Mouse (Mus musculus) kidney, embryonic 14.5 days (tissue): Measurements from ENCODE around the gene Slc25a36. TPM values are rescaled to one million over a fixed set of nuclear protein-coding genes. Genes with fewer than 3 reads are reported as not detected.

Experiments used
- ATAC-seq: fragments of 200-750 bp; cut with Nextera tagmentation; 2 replicates; pipeline ENCODE4 v1.8.0; 2017; ENCODE audit warnings: moderate number of reproducible peaks, mild to moderate bottlenecking, moderate TSS enrichment, moderate library complexity; ENCODE audit not compliant: low FRiP score, low TSS enrichment
- H3K27ac ChIP-seq: fragments of 300-500 bp; sonication (generic); 2 replicates; pipeline ENCODE4 v1.5.1; 2014; ENCODE audit warnings: low read depth, mild to moderate bottlenecking, low read length, moderate library complexity, mixed read lengths
- H3K27me3 ChIP-seq: fragments of 300-500 bp; sonication (generic); 2 replicates; pipeline ENCODE4 v1.6.1; 2014; ENCODE audit warnings: mild to moderate bottlenecking, low read length; ENCODE audit not compliant: control insufficient read depth, insufficient read depth
- H3K36me3 ChIP-seq: fragments of 300-500 bp; sonication (generic); 2 replicates; pipeline ENCODE4 v1.6.1; 2014; ENCODE audit warnings: low read length, mixed read lengths; ENCODE audit not compliant: control insufficient read depth, insufficient read depth
- H3K4me1 ChIP-seq: fragments of 300-500 bp; sonication (generic); 2 replicates; pipeline ENCODE4 v1.6.1; 2014; ENCODE audit warnings: low read length, mixed read lengths; ENCODE audit not compliant: control insufficient read depth, insufficient read depth
- H3K4me2 ChIP-seq: fragments of 300-500 bp; sonication (generic); replicated peaks from 2 replicates; pipeline ENCODE4 v1.6.1; 2014; ENCODE audit warnings: low read depth, mild to moderate bottlenecking, low read length
- H3K4me3 ChIP-seq: fragments of 300-500 bp; sonication (generic); 2 replicates; pipeline ENCODE4 v1.5.1; 2014; ENCODE audit warnings: mild to moderate bottlenecking, low read length
- H3K9ac ChIP-seq: fragments of 300-500 bp; sonication (generic); 2 replicates; pipeline ENCODE4 v1.6.1; 2014; ENCODE audit warnings: low read depth, mild to moderate bottlenecking, low read length, moderate library complexity
- H3K9me3 ChIP-seq: fragments of 300-500 bp; sonication (generic); 2 replicates; pipeline ENCODE4 v1.6.1; 2016; ENCODE audit warnings: low read length; ENCODE audit not compliant: control insufficient read depth
- WGBS: fragments of 180-500 bp; shearing (Covaris S2); extraction: QIAGEN DNeasy Blood & Tissue Kit; methylation state at CpG from one replicate; pipeline ENCODE4 v1.1.7; 2014; 5-methylcytosine and 5-hydroxymethylcytosine counted together
- polyA plus RNA-seq: library from polyadenylated mRNA; unstranded; fragments of >200 nt; fragmentation: Nextera tagmentation; extraction: Ambion mirVana; gene quantifications from 2 replicates; pipeline ENCODE4 v1.2.1, GENCODE M21; 2014

Gene Slc25a36
- polyA plus RNA-seq, 1 experiment from 2014 or later, result 110 TPM

- Histone ChIP-seq H3K27ac (no peak overlapping the region), H3K27me3 (no peaks in the 10 kb centered on the region), H3K4me2 (no peak overlapping the region), H3K4me3 (no peak overlapping the region), H3K4me1 (no peaks in the 10 kb centered on the region), H3K9me3 (no peaks in the 10 kb centered on the region), H3K36me3 (peaks cover 7% of the 10 kb centered on the region; the same call in 1 of the 2 replicates), H3K9ac (no peak overlapping the region)
- WGBS, result 75% methylated on average over 4 of the region's 4 CpGs
- no peak for ATAC-seq
These were observed 45.1 kb downstream of the Slc25a36 start for GRCm38 (mm10) chr9:97065885-97066284.

GRCm38 (mm10) chr9:97065216-97065615, 45.7 kb downstream of the Slc25a36 start:
- no peak overlapping the region for H3K27ac ChIP-seq
- peaks cover 7% of the 10 kb centered on the region; the same call in 1 of the 2 replicates for H3K36me3 ChIP-seq
- no peak overlapping the region for H3K4me3 ChIP-seq

DNA sequence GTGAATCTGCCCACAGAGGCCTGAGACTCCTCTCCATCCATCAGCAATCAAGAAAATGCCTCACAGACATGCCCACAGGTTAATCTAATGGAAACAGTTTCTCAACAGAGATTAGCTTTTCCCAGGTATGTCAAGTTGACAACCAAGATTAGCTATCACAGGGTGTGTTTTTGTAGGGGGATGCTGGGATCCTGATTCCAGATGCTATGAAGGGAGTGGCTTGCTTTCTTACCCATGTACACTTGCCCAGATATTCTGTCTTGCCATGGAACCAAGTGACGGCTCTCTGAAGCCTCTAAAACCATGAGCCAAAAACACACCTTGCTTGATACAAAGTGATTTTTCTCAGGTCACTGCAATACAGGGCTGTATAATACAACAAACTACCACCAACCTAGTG, 46.8 kb downstream of the Slc25a36 start:
- Histone ChIP-seq H3K4me2 (no peak overlapping the region), H3K9ac (no peak overlapping the region), H3K4me1 (no peaks in the 10 kb centered on the region), H3K27ac (no peak overlapping the region), H3K27me3 (no peaks in the 10 kb centered on the region), H3K36me3 (peaks cover 7% of the 10 kb centered on the region; the same call in 1 of the 2 replicates), H3K4me3 (no peak overlapping the region), H3K9me3 (no peaks in the 10 kb centered on the region)
- WGBS, result 87% methylated on average over 1 of the region's 1 CpGs
- ATAC-seq, result no peak

More at GRCm38 (mm10) chr9:97065216-97065615, 45.7 kb downstream of the Slc25a36 start:
- Histone ChIP-seq H3K9me3 (no peaks in the 10 kb centered on the region), H3K4me1 (no peaks in the 10 kb centered on the region), H3K9ac (no peak overlapping the region), H3K4me2 (no peak overlapping the region), H3K27me3 (no peaks in the 10 kb centered on the region)
- no peak for ATAC-seq
- 43% methylated on average over 5 of the region's 5 CpGs for WGBS

- Histone ChIP-seq H3K9me3 (no peaks in the 10 kb centered on the region), H3K27me3 (no peaks in the 10 kb centered on the region), H3K27ac (no peak overlapping the region), H3K4me1 (no peaks in the 10 kb centered on the region; the same call in 1 of the 2 replicates), H3K9ac (no peak overlapping the region), H3K36me3 (no peaks in the 10 kb centered on the region), H3K4me2 (no peak overlapping the region), H3K4me3 (no peak overlapping the region)
- no peak for ATAC-seq
- 94% methylated on average over 9 of the region's 9 CpGs for WGBS
These were observed 49.3 kb downstream of the Slc25a36 start for GRCm38 (mm10) chr9:97061696-97062095.

DNA sequence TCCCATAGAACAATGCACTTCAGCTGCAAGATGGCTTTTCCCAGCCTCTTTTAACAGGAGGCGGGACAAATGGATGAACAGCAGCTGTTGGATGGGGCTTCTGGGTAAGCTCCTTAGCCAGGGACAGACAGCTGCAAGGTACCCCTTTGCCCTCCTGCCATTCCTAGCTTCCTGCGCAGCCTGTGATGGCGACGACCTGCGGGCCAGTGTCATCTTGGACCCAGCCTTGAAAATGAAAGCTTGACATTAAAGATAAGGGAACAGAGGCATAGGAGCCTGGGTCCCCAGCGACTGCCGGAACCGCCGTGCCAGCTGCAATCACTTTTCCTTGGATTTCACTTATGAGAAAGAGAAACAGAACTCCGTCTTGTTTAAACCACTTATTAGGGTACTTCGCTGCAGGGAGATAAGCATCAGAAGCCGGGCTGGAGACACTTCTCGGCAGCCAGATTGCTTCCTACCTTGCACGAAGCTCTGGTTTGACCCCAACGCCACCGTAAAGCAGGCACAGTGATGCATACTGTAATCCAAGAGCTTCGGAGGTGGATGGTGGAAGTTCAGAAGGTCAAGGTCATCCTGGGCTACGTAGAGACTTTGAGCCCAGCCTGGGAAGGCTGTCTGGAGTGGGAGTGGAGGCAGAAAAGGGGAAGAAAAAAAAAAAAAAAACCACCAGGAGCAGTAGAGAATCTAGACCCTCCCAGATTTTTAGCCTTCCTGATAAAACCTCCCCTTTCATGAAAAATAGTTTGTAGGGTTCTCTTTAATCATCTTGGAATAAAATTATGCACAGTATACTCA, 54.2 kb downstream of the Slc25a36 start:
- 40% methylated on average over 18 of the region's 18 CpGs for WGBS

DNA sequence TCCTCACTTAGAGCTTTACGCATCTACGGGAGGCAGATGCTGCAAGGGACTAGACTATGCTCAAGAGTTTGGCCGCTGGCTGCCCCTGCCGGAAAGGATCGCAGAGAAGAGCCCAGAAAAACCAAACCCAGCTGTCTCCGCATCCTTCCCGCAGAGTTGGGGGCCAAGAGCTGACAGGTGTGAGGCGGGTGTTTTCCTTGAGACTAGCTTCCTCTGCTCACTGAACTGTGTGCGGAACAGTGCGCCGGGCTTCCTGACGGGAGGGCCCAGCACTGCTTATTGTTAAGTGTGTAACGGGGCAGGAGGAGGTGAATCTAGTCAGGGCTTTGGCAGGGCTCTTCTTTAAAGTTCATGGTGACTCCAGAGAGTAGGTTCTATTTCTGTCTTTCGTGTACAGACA, 55.1 kb downstream of the Slc25a36 start:
- Histone ChIP-seq H3K9me3 (no peaks in the 10 kb centered on the region), H3K27me3 (no peaks in the 10 kb centered on the region), H3K27ac (no peak overlapping the region), H3K4me2 (no peak overlapping the region), H3K4me1 (peaks cover 12% of the 10 kb centered on the region; the same call in 1 of the 2 replicates), H3K4me3 (no peak overlapping the region), H3K36me3 (no peaks in the 10 kb centered on the region), H3K9ac (no peak overlapping the region)
- ATAC-seq, result no peak
- 53% methylated on average over 14 of the region's 14 CpGs for WGBS

More for the DNA sequence above, 54.2 kb downstream of the Slc25a36 start:
- H3K27ac ChIP-seq, result no peak overlapping the region
- H3K4me3 ChIP-seq, result no peak overlapping the region
- no peak overlapping the region for H3K9ac ChIP-seq
- H3K4me1 ChIP-seq, result peaks cover 12% of the 10 kb centered on the region; the same call in 1 of the 2 replicates
- H3K27me3 ChIP-seq, result no peaks in the 10 kb centered on the region
- H3K9me3 ChIP-seq, result no peaks in the 10 kb centered on the region
- H3K4me2 ChIP-seq, result peak overlapping the region; percentile 32; the same call in 1 of the 2 replicates
- no peaks in the 10 kb centered on the region for H3K36me3 ChIP-seq
- ATAC-seq, result no peak

- 40% methylated on average over 8 of the region's 8 CpGs for WGBS
- Histone ChIP-seq H3K4me1 (peaks cover 7% of the 10 kb centered on the region; the same call in 1 of the 2 replicates), H3K9me3 (no peaks in the 10 kb centered on the region), H3K4me3 (no peak overlapping the region), H3K4me2 (no peak overlapping the region), H3K36me3 (no peaks in the 10 kb centered on the region), H3K27me3 (no peaks in the 10 kb centered on the region), H3K27ac (no peak overlapping the region), H3K9ac (no peak overlapping the region)
- ATAC-seq, result no peak
These were observed 59.8 kb downstream of the Slc25a36 start for GRCm38 (mm10) chr9:97051176-97051575.

GRCm38 (mm10) chr9:97046240-97046639, 64.7 kb downstream of the Slc25a36 start:
- no peak overlapping the region for H3K9ac ChIP-seq
- no peaks in the 10 kb centered on the region for H3K27me3 ChIP-seq
- H3K4me2 ChIP-seq, result no peak overlapping the region
- H3K4me1 ChIP-seq, result no peaks in the 10 kb centered on the region
- no peaks in the 10 kb centered on the region for H3K9me3 ChIP-seq
- H3K36me3 ChIP-seq, result no peaks in the 10 kb centered on the region
- H3K4me3 ChIP-seq, result no peak overlapping the region
- no peak for ATAC-seq
- H3K27ac ChIP-seq, result no peak overlapping the region
- 88% methylated on average over 4 of the region's 4 CpGs for WGBS

DNA sequence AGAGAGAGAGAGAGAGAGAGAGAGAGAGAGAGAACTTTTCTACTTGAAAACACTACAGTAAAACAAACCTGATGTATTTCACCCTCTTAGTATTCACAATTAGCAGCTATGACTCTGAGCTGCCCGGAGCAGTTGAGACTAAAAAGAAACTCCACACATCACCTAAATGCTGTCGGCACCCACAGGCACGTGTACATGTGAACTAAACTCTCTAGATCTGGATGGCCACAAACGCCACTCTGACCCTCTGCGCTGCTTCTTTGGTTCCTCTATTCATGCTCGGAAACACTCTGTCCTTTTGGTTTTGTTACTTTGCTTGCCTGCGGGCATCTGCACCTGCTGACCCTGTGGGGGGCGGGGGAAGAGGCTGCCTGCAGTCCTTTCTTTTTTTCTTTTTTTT, 69.3 kb downstream of the Slc25a36 start:
- no peak for ATAC-seq
- no peak overlapping the region for H3K4me2 ChIP-seq
- no peak overlapping the region for H3K9ac ChIP-seq

More for the DNA sequence above, 69.3 kb downstream of the Slc25a36 start:
- 85% methylated on average over 8 of the region's 8 CpGs for WGBS
- Histone ChIP-seq H3K27me3 (no peaks in the 10 kb centered on the region), H3K27ac (no peak overlapping the region), H3K4me1 (no peaks in the 10 kb centered on the region), H3K9me3 (no peaks in the 10 kb centered on the region), H3K36me3 (no peaks in the 10 kb centered on the region), H3K4me3 (no peak overlapping the region)
